Mouse (Mus musculus): Measurements from ENCODE around the gene Srpr. TPM values are rescaled to one million over a fixed set of nuclear protein-coding genes. Genes with fewer than 3 reads are reported as not detected.

Gene Srpr
- polyA plus RNA-seq, 1 experiment = 96.9 TPM

DNA sequence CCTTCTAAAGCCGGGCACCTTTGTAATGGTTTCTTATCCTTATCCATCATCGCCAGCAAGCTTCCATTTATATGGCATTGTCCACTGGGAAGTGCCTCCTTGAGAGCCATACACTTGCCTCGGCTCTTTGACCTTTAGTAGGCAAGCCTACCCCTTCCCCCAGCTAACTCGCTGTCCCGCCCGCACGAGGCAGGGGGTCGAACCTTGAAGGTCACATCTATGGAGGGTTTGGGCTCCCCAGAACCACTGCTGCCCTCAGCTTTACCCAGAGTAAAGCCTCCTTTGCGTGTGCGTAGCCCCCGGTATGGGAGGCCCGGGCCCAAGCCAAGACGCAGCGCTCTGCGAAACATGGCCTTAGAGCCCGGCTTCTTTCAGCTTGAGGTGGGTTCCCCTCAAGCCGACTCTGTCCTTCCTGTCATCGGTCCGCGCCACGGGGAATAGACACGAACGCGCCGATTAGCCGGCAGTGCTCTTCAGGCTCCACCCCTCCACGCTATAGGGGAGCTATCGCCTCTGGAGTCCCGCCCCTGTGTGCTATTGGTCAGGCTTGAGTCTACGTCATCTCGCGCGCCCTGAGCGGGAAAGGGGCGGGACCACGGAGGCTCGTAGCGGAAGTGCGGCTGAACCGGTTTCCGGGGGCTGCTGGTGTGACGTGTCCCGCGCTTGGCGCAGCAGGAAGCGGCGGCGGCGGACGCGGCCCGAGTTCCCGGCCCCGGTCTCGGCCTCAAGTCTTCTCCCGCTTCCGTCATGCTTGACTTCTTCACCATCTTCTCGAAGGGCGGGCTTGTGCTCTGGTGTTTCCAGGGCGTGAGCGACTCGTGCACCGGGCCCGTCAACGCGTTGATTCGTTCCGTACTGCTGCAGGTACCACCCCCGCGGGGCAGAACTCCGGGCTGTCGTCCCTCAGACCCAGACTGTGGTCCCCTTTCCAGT lies 10.8 kb downstream of the Srpr start, which contains the start of gene Foxred1:
Gene Foxred1 (minus strand): TSS at position 514 of the 933 bp plus-strand sequence.
- H3K27me3 ChIP-seq (ENCODE audit: control insufficient read depth, insufficient read depth, low read length, poor library complexity, severe bottlenecking) = no peaks in the 10 kb centered on the region
- H3K36me3 ChIP-seq (ENCODE audit: control insufficient read depth, insufficient read depth, low read length, poor library complexity, severe bottlenecking) = peaks cover 63% of the 10 kb centered on the region
- H3K27ac ChIP-seq (ENCODE audit: insufficient read depth, low read length) = peak within 1 kb of the TSS; percentile 24
- TF ChIP-seq CTCF (IDR thresholded peaks at IDR 0.05; ENCODE audit: low read depth, low read length) (no peak), POLR2A (IDR thresholded peaks at IDR 0.05; ENCODE audit: insufficient read depth, low read length) (peak; percentile 64)
- peak within 1 kb of the TSS; percentile 72 for H3K9ac ChIP-seq (ENCODE audit: low read depth, poor library complexity, severe bottlenecking)
- peak within 1 kb of the TSS; percentile 100 for H3K4me3 ChIP-seq (ENCODE audit: low read depth, low read length)
- H3K4me1 ChIP-seq (ENCODE audit: control insufficient read depth, insufficient read depth, low read length) = no peaks in the 10 kb centered on the region
- H3K9me3 ChIP-seq (replicated peaks; ENCODE audit: control insufficient read depth, insufficient read depth, low read length, poor library complexity, severe bottlenecking) = no peaks in the 10 kb centered on the region

DNA sequence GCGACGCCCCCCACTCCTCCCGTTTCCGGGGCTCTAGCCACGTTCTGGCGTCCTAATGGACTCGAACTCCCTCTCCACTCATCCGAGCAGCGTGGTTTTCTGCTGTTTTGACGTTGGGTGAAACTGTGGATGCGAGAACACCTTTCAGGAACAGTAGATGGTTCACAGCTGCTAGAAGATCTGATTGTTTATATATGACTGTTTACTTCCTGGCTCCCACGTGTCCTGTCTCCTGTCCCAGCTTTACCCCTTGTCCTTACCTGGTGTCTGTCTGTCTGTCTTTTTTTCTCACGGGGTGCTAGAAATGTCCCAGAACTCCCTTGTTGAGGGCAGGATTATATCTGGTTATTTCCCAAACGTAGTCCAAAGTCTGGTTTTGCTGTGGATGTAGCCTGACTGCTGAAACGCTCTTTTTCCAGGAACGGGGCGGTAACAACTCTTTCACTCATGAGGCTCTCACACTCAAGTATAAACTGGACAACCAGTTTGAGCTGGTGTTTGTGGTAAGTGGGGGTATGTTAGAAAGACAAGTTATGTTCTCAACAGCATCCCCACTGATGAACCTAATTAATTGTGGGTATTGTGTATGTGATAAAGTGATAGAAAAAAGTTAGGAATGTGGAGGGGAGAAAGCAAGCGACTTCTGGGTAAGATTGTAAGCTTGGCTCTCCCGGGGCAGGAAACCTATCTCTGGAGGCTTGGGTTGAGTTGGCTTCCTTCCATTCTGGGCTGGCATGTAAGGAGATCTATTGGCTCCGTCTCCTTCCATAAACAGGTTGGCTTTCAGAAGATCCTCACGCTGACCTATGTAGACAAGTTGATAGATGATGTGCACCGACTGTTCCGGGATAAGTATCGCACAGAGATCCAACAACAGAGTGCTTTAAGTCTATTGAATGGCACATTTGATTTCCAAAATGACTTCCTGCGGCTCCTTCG lies 11.9 kb downstream of the Srpr start:
- Histone ChIP-seq H3K9me3 (replicated peaks; ENCODE audit: control insufficient read depth, insufficient read depth, low read length, poor library complexity, severe bottlenecking) (no peaks in the 10 kb centered on the region), H3K4me3 (ENCODE audit: low read depth, low read length) (peak overlapping the region; percentile 100), H3K27me3 (ENCODE audit: control insufficient read depth, insufficient read depth, low read length, poor library complexity, severe bottlenecking) (no peaks in the 10 kb centered on the region), H3K9ac (ENCODE audit: low read depth, poor library complexity, severe bottlenecking) (peak overlapping the region; percentile 72), H3K27ac (ENCODE audit: insufficient read depth, low read length) (peak overlapping the region; percentile 4; the same call in 1 of the 2 replicates), H3K4me1 (ENCODE audit: control insufficient read depth, insufficient read depth, low read length) (no peaks in the 10 kb centered on the region), H3K36me3 (ENCODE audit: control insufficient read depth, insufficient read depth, low read length, poor library complexity, severe bottlenecking) (peaks cover 58% of the 10 kb centered on the region)
- no peak for TF ChIP-seq POLR2A (IDR thresholded peaks at IDR 0.05; ENCODE audit: insufficient read depth, low read length)
- TF ChIP-seq CTCF (IDR thresholded peaks at IDR 0.05; ENCODE audit: low read depth, low read length) = no peak
- TF ChIP-seq EP300 (IDR thresholded peaks at IDR 0.05; ENCODE audit: insufficient read depth, low read depth, low read length) = no peak

- H3K27me3 ChIP-seq (ENCODE audit: control insufficient read depth, insufficient read depth, low read length, poor library complexity, severe bottlenecking) = no peaks in the 10 kb centered on the region
- H3K36me3 ChIP-seq (ENCODE audit: control insufficient read depth, insufficient read depth, low read length, poor library complexity, severe bottlenecking) = peaks cover 41% of the 10 kb centered on the region
- H3K4me3 ChIP-seq (ENCODE audit: low read depth, low read length) = no peak overlapping the region
- no peaks in the 10 kb centered on the region for H3K9me3 ChIP-seq (replicated peaks; ENCODE audit: control insufficient read depth, insufficient read depth, low read length, poor library complexity, severe bottlenecking)
- H3K27ac ChIP-seq (ENCODE audit: insufficient read depth, low read length) = no peak overlapping the region
- TF ChIP-seq CTCF (IDR thresholded peaks at IDR 0.05; ENCODE audit: low read depth, low read length) = no peak
- no peak for TF ChIP-seq EP300 (IDR thresholded peaks at IDR 0.05; ENCODE audit: insufficient read depth, low read depth, low read length)
- TF ChIP-seq POLR2A (IDR thresholded peaks at IDR 0.05; ENCODE audit: insufficient read depth, low read length) = no peak
- H3K9ac ChIP-seq (ENCODE audit: low read depth, poor library complexity, severe bottlenecking) = no peak overlapping the region
- no peaks in the 10 kb centered on the region for H3K4me1 ChIP-seq (ENCODE audit: control insufficient read depth, insufficient read depth, low read length)
These were observed 18.0 kb downstream of the Srpr start for GRCm38 (mm10) chr9:35217963-35218362.

GRCm38 (mm10) chr9:35223466-35223865 lies 23.5 kb downstream of the Srpr start:
- Histone ChIP-seq H3K4me3 (ENCODE audit: low read depth, low read length) (no peak overlapping the region), H3K27me3 (ENCODE audit: control insufficient read depth, insufficient read depth, low read length, poor library complexity, severe bottlenecking) (no peaks in the 10 kb centered on the region), H3K9ac (ENCODE audit: low read depth, poor library complexity, severe bottlenecking) (no peak overlapping the region), H3K4me1 (ENCODE audit: control insufficient read depth, insufficient read depth, low read length) (no peaks in the 10 kb centered on the region), H3K9me3 (replicated peaks; ENCODE audit: control insufficient read depth, insufficient read depth, low read length, poor library complexity, severe bottlenecking) (no peaks in the 10 kb centered on the region), H3K36me3 (ENCODE audit: control insufficient read depth, insufficient read depth, low read length, poor library complexity, severe bottlenecking) (peaks cover 2% of the 10 kb centered on the region; the same call in 1 of the 2 replicates), H3K27ac (ENCODE audit: insufficient read depth, low read length) (no peak overlapping the region)
- TF ChIP-seq EP300 (IDR thresholded peaks at IDR 0.05; ENCODE audit: insufficient read depth, low read depth, low read length) (no peak), POLR2A (IDR thresholded peaks at IDR 0.05; ENCODE audit: insufficient read depth, low read length) (no peak), CTCF (IDR thresholded peaks at IDR 0.05; ENCODE audit: low read depth, low read length) (no peak)

- Histone ChIP-seq H3K9ac (ENCODE audit: low read depth, poor library complexity, severe bottlenecking) (no peak overlapping the region), H3K36me3 (ENCODE audit: control insufficient read depth, insufficient read depth, low read length, poor library complexity, severe bottlenecking) (no peaks in the 10 kb centered on the region; the same call in 1 of the 2 replicates), H3K4me3 (ENCODE audit: low read depth, low read length) (no peak overlapping the region), H3K27ac (ENCODE audit: insufficient read depth, low read length) (no peak overlapping the region), H3K27me3 (ENCODE audit: control insufficient read depth, insufficient read depth, low read length, poor library complexity, severe bottlenecking) (no peaks in the 10 kb centered on the region), H3K9me3 (replicated peaks; ENCODE audit: control insufficient read depth, insufficient read depth, low read length, poor library complexity, severe bottlenecking) (no peaks in the 10 kb centered on the region), H3K4me1 (ENCODE audit: control insufficient read depth, insufficient read depth, low read length) (no peaks in the 10 kb centered on the region)
- no peak for TF ChIP-seq EP300 (IDR thresholded peaks at IDR 0.05; ENCODE audit: insufficient read depth, low read depth, low read length)
- TF ChIP-seq CTCF (IDR thresholded peaks at IDR 0.05; ENCODE audit: low read depth, low read length) = no peak
- TF ChIP-seq POLR2A (IDR thresholded peaks at IDR 0.05; ENCODE audit: insufficient read depth, low read length) = no peak
These were observed 28.7 kb downstream of the Srpr start for GRCm38 (mm10) chr9:35228671-35229070.

Measured in ES-Bruce4 (cell line).